Mouse (Mus musculus) bone marrow, adult 2 months (tissue): ENCODE data around the gene Slamf9. TPM values are rescaled to one million over a fixed set of nuclear protein-coding genes. Genes with fewer than 3 reads are reported as not detected.

Source experiments
- H3K27ac ChIP-seq: fragments of 200-500 bp; 2 replicates; pipeline ENCODE4 v1.5.1; 2012; ENCODE audit warnings: low read depth, mild to moderate bottlenecking, control low read depth, inconsistent platforms, low read length; ENCODE audit not compliant: control insufficient read depth, poor library complexity, insufficient read depth
- H3K4me1 ChIP-seq: fragments of 200-500 bp; 2 replicates; pipeline ENCODE4 v1.6.1; 2011; ENCODE audit warnings: low read length; ENCODE audit not compliant: control insufficient read depth, insufficient read depth
- H3K4me3 ChIP-seq: fragments of 200-500 bp; replicated peaks from 2 replicates; pipeline ENCODE3; 2011; ENCODE audit warnings: mild to moderate bottlenecking, low read depth, low read length, control low read depth; ENCODE audit not compliant: control insufficient read depth
- CTCF ChIP-seq: fragments of 200-500 bp; IDR thresholded peaks from 2 replicates; pipeline ENCODE4 v1.5.1; 2011; ENCODE audit warnings: low read length, control low read depth; ENCODE audit not compliant: control insufficient read depth, insufficient read depth
- POLR2A ChIP-seq: fragments of 200-500 bp; IDR thresholded peaks from 2 replicates; pipeline ENCODE4 v1.6.1; 2011; ENCODE audit warnings: low read depth, mild to moderate bottlenecking, control low read depth, low read length, borderline replicate concordance; ENCODE audit not compliant: control insufficient read depth
- WGBS: fragments of 180-500 bp; shearing (Covaris S2); methylation state at CpG from one replicate; pipeline ENCODE4 v1.1.7; 2018; 5-methylcytosine and 5-hydroxymethylcytosine counted together
- polyA plus RNA-seq: library from polyadenylated mRNA; stranded (reverse); fragments of >200 nt; gene quantifications from 2 replicates; pipeline ENCODE4 v1.2.4, GENCODE M21; 2011; ENCODE audit warnings: low replicate concordance; ENCODE audit not compliant: missing spikeins, insufficient read depth, insufficient read length

Gene Slamf9
- 1.7 and 5.4 TPM in 2 replicates for polyA plus RNA-seq

GRCm38 (mm10) chr1:172475054-172475741 is at the start of gene Slamf9:
TSS of gene Slamf9 (plus strand) at chr1:172475358.
- peaks cover 6% of the 10 kb centered on the region for H3K4me1 ChIP-seq
- H3K27ac ChIP-seq, result peak within 1 kb of the TSS; percentile 40; the same call in 1 of the 2 replicates
- WGBS, result 11% methylated on average over 7 of the region's 7 CpGs
- peak within 1 kb of the TSS; percentile 12 for H3K4me3 ChIP-seq
- no peak for TF ChIP-seq CTCF
- no peak for TF ChIP-seq POLR2A

GRCm38 (mm10) chr1:172426419-172426818 is 48.7 kb upstream of the Slamf9 start:
- WGBS, result 90% methylated on average over 1 of the region's 1 CpGs
- Histone ChIP-seq H3K4me3 (no peak overlapping the region), H3K4me1 (no peaks in the 10 kb centered on the region), H3K27ac (no peak overlapping the region)
- TF ChIP-seq CTCF (no peak), POLR2A (no peak)

GRCm38 (mm10) chr1:172427841-172428240 is 47.3 kb upstream of the Slamf9 start:
- 85% methylated on average over 3 of the region's 3 CpGs for WGBS
- no peak overlapping the region for H3K27ac ChIP-seq
- no peaks in the 10 kb centered on the region for H3K4me1 ChIP-seq
- H3K4me3 ChIP-seq, result no peak overlapping the region
- TF ChIP-seq CTCF (no peak), POLR2A (no peak)

- no peak for TF ChIP-seq POLR2A
- no peak for TF ChIP-seq CTCF
- 80% methylated on average over 1 of the region's 1 CpGs for WGBS
- H3K27ac ChIP-seq, result no peak overlapping the region
- H3K4me3 ChIP-seq, result no peak overlapping the region
- H3K4me1 ChIP-seq, result peaks cover 2% of the 10 kb centered on the region; the same call in 1 of the 2 replicates
These were observed 46.5 kb upstream of the Slamf9 start for GRCm38 (mm10) chr1:172428614-172429013.

GRCm38 (mm10) chr1:172430731-172431220 is 44.4 kb upstream of the Slamf9 start:
- WGBS, result 57% methylated on average over 9 of the region's 9 CpGs
- H3K4me3 ChIP-seq, result no peak overlapping the region
- no peak overlapping the region for H3K27ac ChIP-seq
- peaks cover 2% of the 10 kb centered on the region; the same call in 1 of the 2 replicates for H3K4me1 ChIP-seq
- TF ChIP-seq CTCF, result no peak
- TF ChIP-seq POLR2A, result no peak

GRCm38 (mm10) chr1:172431836-172432586 is 43.1 kb upstream of the Slamf9 start:
- Histone ChIP-seq H3K27ac (no peak overlapping the region), H3K4me1 (peaks cover 2% of the 10 kb centered on the region; the same call in 1 of the 2 replicates), H3K4me3 (no peak overlapping the region)
- WGBS, result 70% methylated on average over 4 of the region's 4 CpGs
- TF ChIP-seq CTCF (no peak), POLR2A (no peak)

GRCm38 (mm10) chr1:172432587-172432955 is 42.6 kb upstream of the Slamf9 start:
- TF ChIP-seq POLR2A, result no peak
- TF ChIP-seq CTCF, result no peak
- no peak overlapping the region for H3K4me3 ChIP-seq
- 84% methylated on average over 3 of the region's 3 CpGs for WGBS
- no peak overlapping the region for H3K27ac ChIP-seq
- peaks cover 2% of the 10 kb centered on the region; the same call in 1 of the 2 replicates for H3K4me1 ChIP-seq
